Mouse (Mus musculus) limb, embryonic 14.5 days (tissue): Measurements from ENCODE around the gene Sacm1l. TPM values are rescaled to one million over a fixed set of nuclear protein-coding genes. Genes with fewer than 3 reads are reported as not detected.

Experiments used
- ATAC-seq: fragments of 200-750 bp; cut with Nextera tagmentation; 2 replicates; pipeline ENCODE4 v1.8.0; 2017; ENCODE audit warnings: low read depth, moderate number of reproducible peaks, moderate TSS enrichment; ENCODE audit not compliant: low FRiP score
- DNase-seq: peaks from one replicate; pipeline ENCODE4 v3.0.0-alpha.2; 2015; ENCODE audit warnings: low spot score
- H3K27ac ChIP-seq: fragments of 300-500 bp; sonication (generic); replicated peaks from 2 replicates; pipeline ENCODE4 v1.5.1; 2014; ENCODE audit warnings: low read depth, mild to moderate bottlenecking, low read length, moderate library complexity, mixed read lengths
- H3K27me3 ChIP-seq: fragments of 300-500 bp; sonication (generic); 2 replicates; pipeline ENCODE4 v1.6.1; 2014; ENCODE audit warnings: low read length, mixed read lengths; ENCODE audit not compliant: control insufficient read depth, insufficient read depth
- H3K36me3 ChIP-seq: fragments of 300-500 bp; sonication (generic); 2 replicates; pipeline ENCODE4 v1.6.1; 2014; ENCODE audit warnings: mild to moderate bottlenecking, low read length, moderate library complexity, mixed read lengths; ENCODE audit not compliant: control insufficient read depth, insufficient read depth
- H3K4me1 ChIP-seq: fragments of 300-500 bp; sonication (generic); 2 replicates; pipeline ENCODE4 v1.6.1; 2014; ENCODE audit warnings: antibody characterized with exemption, low read length, mixed read lengths; ENCODE audit not compliant: control insufficient read depth, insufficient read depth
- H3K4me2 ChIP-seq: fragments of 300-500 bp; sonication (generic); replicated peaks from 2 replicates; pipeline ENCODE4 v1.6.1; 2014; ENCODE audit warnings: low read depth, mild to moderate bottlenecking, low read length, moderate library complexity; ENCODE audit not compliant: severe bottlenecking
- H3K4me3 ChIP-seq: fragments of 300-500 bp; sonication (generic); replicated peaks from 2 replicates; pipeline ENCODE4 v1.5.1; 2014; ENCODE audit warnings: low read length
- H3K9ac ChIP-seq: fragments of 300-500 bp; sonication (generic); 2 replicates; pipeline ENCODE4 v1.6.1; 2014; ENCODE audit warnings: mild to moderate bottlenecking, low read depth, low read length, moderate library complexity; ENCODE audit not compliant: severe bottlenecking
- H3K9me3 ChIP-seq: fragments of 300-500 bp; sonication (generic); 2 replicates; pipeline ENCODE4 v1.6.1; 2016; ENCODE audit warnings: low read length; ENCODE audit not compliant: control insufficient read depth
- POLR2A ChIP-seq: fragments of 200-500 bp; IDR thresholded peaks from 2 replicates; pipeline ENCODE4 v1.8.0; 2012; ENCODE audit warnings: inconsistent platforms, mild to moderate bottlenecking, moderate library complexity, borderline replicate concordance; ENCODE audit not compliant: insufficient read depth, insufficient read length; ENCODE audit errors: extremely low read depth
- WGBS: fragments of 180-500 bp; shearing (Covaris S2); extraction: QIAGEN DNeasy Blood & Tissue Kit; methylation state at CpG from one replicate; pipeline ENCODE4 v1.1.7; 2014; 5-methylcytosine and 5-hydroxymethylcytosine counted together
- polyA plus RNA-seq, 2 experiments: library from polyadenylated mRNA; depleted of rRNA in 1 of 2; stranded (reverse) in 1 of 2; unstranded in 1 of 2; fragments of >200 nt; fragmentation: Nextera tagmentation in 1 of 2; extraction: Ambion mirVana in 1 of 2; gene quantifications; 2 replicates each; pipeline versions ENCODE4 v1.2.1 to v1.2.3; 2012 to 2014

The Sacm1l gene
- polyA plus RNA-seq, 2 experiments, result 25.2 to 50.2 TPM

DNA sequence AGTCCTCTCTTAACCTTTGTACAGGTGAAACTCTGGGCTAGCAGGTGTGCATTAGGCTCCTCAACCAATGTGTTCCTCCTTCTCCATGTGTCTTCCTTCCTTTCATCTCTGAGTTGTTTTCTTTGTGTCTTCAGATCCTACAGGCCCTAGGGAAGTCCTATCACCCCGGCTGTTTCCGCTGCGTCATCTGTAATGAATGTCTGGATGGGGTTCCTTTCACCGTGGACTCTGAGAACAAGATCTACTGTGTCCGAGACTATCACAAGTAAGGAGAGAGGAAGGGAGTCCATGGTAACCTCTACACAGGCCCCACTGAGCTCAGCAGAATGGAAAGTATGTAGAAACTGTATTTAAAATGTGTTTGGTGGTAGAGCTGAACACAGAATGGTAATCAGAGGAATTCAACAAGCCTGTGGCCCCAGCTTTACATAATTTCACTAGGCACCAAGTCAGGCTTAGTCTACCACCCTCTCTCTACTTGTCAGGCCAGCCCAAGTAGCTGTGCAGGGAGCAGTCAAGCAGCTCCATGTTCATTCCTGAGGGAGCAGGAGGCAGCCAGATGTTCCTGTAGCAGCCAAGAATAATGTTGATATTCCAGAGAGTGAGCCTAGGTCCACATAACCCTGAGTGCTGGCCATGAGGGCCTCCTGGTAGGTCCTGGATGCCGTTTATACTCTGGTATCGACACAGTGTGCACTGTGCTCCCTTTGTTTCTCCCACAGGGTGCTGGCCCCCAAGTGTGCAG is 12.7 kb upstream of the Sacm1l start:
- Histone ChIP-seq H3K4me1 (peaks cover 3% of the 10 kb centered on the region; the same call in 1 of the 2 replicates), H3K4me2 (no peak overlapping the region), H3K9ac (no peak overlapping the region), H3K27me3 (no peaks in the 10 kb centered on the region), H3K4me3 (no peak overlapping the region), H3K36me3 (peaks cover 69% of the 10 kb centered on the region), H3K9me3 (no peaks in the 10 kb centered on the region), H3K27ac (no peak overlapping the region)
- ATAC-seq (no peak), DNase-seq (no peak)
- TF ChIP-seq POLR2A, result no peak
- WGBS, result 87% methylated on average over 7 of the region's 7 CpGs

DNA sequence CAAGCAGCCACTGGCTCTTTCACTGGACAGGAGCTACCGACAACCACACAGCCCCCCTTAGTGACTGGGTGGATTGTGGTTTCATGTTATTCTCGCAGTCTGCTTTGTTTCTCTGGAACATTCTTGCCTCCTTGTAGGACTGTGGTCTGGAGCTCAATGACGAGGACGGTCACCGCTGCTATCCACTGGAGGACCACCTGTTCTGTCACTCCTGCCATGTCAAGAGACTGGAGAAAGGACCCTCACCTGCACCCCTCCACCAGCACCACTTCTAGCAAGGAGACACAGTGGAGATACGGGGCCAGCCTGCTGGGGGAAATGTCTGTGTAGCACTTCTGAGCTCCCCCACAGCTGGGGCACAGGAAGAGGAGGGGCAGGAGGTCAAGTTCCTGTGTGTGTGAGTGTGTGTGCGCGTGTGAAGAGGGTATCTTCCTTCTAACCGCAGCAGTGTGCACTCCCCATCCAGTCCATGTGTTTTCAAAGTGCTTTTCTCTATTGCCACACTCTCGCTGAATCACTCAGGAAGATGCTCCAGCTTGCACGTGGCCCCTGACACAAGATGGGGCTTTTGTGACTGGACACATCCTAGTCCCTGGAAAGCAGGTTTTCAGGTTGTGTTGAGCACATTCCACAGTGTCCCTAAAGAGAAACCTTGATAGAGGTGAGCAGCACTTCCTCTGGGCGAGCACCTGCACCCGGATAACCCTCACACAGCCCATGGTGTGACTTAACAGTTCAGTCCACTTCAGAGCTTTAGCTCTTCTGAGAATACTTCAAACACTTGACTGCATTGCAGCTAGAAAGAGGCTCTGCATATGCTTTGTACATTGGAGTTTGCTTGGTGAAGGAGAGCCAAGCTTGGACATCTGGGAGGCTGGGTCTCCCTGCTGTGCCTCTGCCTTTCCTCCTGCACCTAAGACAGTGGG is 10.3 kb upstream of the Sacm1l start:
- no peak for DNase-seq
- ATAC-seq, result no peak
- Histone ChIP-seq H3K9ac (no peak overlapping the region), H3K4me3 (no peak overlapping the region), H3K27me3 (no peaks in the 10 kb centered on the region), H3K27ac (no peak overlapping the region), H3K4me1 (peaks cover 3% of the 10 kb centered on the region; the same call in 1 of the 2 replicates), H3K4me2 (no peak overlapping the region), H3K36me3 (peaks cover 48% of the 10 kb centered on the region), H3K9me3 (no peaks in the 10 kb centered on the region)
- no peak for TF ChIP-seq POLR2A
- 85% methylated on average over 13 of the region's 13 CpGs for WGBS

DNA sequence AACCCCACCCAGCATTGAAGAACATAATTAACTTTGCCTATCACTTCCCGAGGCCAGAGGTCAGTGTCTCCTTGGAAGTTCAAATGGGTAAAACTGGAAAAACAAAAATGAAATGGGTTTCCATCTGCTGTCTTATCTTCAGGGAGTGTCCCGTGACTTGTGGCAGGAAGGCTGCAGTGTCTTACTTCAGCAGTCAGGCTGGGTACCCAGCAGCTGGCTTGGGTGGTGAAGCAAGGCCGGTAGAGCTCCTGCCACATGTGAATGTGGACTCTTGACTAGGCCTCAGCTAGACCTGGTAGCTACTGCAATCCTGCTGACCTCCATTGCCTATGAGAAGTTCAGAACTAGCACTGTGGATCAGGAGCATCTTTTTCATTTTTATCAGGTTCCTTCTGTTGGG is 8.8 kb upstream of the Sacm1l start:
- ATAC-seq, result no peak
- no peak for DNase-seq
- Histone ChIP-seq H3K4me1 (no peaks in the 10 kb centered on the region), H3K4me3 (no peak overlapping the region), H3K4me2 (no peak overlapping the region), H3K27ac (no peak overlapping the region), H3K9ac (no peak overlapping the region), H3K36me3 (peaks cover 48% of the 10 kb centered on the region), H3K9me3 (no peaks in the 10 kb centered on the region), H3K27me3 (no peaks in the 10 kb centered on the region)
- TF ChIP-seq POLR2A, result no peak
- 83% methylated on average over 3 of the region's 3 CpGs for WGBS

DNA sequence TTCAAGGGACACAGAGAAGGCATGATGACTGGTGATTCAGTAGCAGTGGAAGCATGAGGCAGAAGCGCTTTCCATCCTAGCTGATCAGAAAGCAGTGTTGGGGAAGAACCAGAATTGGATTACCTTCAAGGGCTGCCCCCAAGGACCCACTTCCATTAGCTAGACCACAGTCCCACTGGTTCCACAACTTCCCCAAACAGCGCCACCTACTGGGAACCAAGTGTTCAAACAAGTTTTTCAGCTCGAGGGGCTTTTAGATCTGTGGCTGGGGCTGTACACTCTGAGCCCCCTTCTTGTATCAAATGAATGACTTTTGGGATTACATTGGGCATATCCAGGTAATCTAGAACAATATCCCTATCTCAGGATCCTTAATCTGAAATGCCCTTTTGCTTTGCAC is 5.9 kb upstream of the Sacm1l start:
- Histone ChIP-seq H3K4me3 (no peak overlapping the region), H3K9ac (no peak overlapping the region), H3K4me1 (peaks cover 8% of the 10 kb centered on the region; the same call in 1 of the 2 replicates), H3K9me3 (no peaks in the 10 kb centered on the region), H3K4me2 (no peak overlapping the region), H3K27ac (no peak overlapping the region), H3K27me3 (no peaks in the 10 kb centered on the region), H3K36me3 (peaks cover 23% of the 10 kb centered on the region)
- WGBS, result 31% methylated on average over 3 of the region's 3 CpGs
- DNase-seq (no peak), ATAC-seq (no peak)
- no peak for TF ChIP-seq POLR2A

DNA sequence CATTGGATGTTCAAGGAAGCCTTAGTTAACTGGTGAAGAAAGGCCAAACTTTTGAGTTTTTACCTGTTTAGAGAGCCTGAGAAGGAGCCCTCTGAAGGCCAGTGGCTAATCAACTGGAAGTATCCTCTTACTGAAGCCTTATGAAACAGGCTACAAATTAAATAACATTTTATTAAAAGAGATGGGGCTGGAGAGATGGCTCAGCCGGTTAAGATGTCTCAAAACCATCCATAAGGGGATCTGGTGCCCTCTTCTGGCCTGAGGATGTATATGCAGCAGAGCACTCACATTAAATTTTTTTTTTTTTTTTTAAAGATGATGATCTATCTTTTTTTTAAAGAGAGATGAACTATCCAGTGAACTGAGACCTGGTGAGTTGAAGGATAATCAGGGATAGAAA is 4.5 kb upstream of the Sacm1l start:
- Histone ChIP-seq H3K4me3 (no peak overlapping the region), H3K4me2 (no peak overlapping the region), H3K27ac (no peak overlapping the region), H3K4me1 (peaks cover 8% of the 10 kb centered on the region; the same call in 1 of the 2 replicates), H3K27me3 (no peaks in the 10 kb centered on the region), H3K9ac (no peak overlapping the region), H3K36me3 (peaks cover 9% of the 10 kb centered on the region), H3K9me3 (no peaks in the 10 kb centered on the region)
- TF ChIP-seq POLR2A, result no peak
- WGBS, result 0% methylated on average over 1 of the region's 1 CpGs
- peak; percentile 66 for DNase-seq
- ATAC-seq, result no peak
